Mouse (Mus musculus): ENCODE measurements around the gene Chrna9. TPM values are rescaled to one million over a fixed set of nuclear protein-coding genes. Genes with fewer than 3 reads are reported as not detected.
"Not testable (repeated sequence)": the region's sequence is repeated elsewhere in the genome, so short reads cannot be mapped to it uniquely, and the experiment has no call there.

Gene Chrna9
- total RNA-seq, 4 experiments from 2014 or later: not detected

DNA sequence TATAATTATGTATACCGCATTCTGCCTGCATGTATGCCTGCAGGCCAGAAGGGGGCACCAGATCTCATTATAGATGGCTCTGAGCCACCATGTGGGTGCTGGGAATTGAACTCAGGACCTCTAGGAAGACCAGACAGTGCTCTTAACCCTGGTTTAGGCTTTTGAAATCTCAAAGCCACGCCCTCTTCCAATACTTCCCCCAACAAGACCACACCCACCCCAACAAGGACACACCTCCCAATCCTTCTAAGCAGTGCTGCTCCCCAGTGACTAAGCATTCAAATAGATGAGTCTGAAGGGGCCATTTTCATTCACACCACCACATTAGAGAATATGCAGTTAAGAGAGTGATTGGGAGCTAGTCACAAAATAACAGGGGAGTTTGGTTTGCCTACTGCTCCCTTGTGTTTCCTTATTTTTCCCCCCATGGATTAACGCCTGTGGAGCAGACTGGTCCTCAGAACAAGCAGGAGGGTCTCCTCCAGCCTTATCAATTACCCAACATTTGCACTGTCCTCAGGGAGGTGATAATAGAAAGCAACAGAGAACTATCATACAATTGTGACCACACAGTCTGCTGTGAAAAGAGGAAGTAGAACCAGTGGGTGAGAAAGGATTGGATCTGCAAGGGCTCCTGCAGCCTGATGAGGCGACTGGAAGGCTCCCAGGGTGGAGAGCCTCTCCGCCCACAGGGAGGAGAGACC is 25.3 kb downstream of the Chrna9 start:
- no peak for DNase-seq

DNA sequence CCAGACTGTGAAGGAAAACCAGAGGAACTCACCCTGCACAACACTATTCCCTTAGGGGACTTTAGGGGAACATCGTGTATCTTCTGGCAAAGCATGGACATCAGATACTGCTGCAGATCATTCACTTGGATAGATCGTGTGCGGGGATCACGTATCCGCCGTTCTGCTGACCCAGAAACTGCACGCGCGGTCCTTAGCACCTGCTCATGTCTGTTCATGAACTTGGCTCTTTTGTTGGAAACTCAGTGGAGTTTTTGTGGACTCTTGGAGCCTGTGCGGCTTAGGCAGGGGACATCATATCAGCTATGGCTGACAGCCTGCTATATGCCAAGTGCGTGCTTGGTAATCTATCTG is 25.9 kb downstream of the Chrna9 start:
- DNase-seq: no peak

DNA sequence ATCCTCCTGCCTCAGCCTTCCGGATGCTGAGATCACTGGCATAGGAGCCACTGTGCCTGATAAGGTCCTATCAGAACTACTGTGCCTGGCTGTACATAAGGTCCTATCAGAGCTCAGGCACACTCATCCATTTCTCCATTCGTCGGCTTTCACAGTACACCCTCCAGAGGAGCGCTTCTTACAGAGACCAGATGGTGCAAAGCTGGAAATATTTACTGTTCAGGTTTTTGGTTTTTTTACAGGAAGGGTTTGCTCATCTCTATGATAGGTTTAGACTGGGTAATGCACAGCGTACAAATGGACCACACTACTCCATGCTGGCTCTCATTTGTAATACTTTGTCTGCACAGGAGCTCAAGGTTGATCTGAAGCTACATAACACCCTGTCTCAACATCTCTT is 28.6 kb downstream of the Chrna9 start:
- DNase-seq: no peak

DNA sequence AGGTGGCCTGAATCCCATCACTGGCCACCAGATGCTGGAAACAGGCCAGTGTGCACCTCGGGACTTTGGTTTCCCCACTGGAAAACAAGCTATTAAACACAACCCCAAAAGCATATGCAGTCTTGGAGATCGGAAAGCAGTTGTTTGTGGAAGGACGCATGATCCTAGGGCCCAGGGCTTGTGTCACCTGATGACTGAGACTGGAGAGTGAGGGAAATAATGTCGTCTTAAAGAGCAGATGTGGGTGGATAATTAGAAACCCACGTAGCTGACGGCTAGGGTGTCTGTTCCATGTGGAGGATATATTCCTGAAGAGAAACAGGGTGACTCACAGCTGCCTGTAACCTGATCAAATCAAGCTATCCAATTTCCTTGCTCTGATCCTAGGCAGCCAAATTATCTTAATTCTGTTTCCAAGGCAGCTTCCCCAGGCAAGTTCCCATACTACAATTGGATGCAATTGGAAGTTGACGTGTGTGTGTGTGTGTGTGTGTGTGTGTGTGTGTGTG is 31.1 kb downstream of the Chrna9 start:
- DNase-seq: no peak

DNA sequence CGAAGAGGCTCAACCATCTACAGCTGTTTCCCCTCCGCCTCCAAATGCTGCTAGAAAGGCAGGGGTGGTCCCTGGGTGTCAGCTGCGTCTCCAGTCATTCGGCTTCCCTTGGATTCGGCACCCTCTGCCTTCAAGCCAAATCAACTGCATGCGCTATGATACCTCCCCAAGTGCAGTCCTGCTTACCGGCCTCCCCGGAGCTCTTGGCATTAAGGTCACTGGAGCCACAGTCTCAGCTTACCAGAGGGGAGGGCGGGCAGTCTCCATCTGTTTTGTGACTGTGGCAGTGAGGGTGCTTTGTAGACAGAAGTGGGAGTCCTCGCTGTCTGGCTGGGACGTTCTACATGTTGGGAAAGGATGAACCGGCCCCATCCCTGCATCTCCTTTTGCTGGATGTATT is 32.4 kb downstream of the Chrna9 start:
- DNase-seq: no peak

DNA sequence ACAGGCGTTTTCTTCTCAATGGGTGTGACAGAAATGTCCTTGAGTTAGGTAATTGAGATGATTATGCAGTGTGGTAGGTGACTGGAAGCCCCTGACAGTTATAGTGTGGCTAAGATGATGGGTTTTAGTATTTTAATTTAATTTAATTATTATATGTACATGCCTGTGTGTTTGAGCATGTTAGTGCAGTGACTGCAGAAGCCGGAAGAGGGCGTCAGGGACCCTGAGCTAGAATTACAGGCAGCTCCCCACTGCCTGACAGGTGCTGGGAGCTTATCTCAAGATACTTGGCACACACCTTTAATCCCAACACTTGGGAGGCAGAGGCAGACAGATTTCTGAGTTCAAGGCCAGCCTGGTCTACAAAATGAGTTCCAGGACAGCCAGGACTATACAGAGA is 33.3 kb downstream of the Chrna9 start:
- DNase-seq: no peak

DNA sequence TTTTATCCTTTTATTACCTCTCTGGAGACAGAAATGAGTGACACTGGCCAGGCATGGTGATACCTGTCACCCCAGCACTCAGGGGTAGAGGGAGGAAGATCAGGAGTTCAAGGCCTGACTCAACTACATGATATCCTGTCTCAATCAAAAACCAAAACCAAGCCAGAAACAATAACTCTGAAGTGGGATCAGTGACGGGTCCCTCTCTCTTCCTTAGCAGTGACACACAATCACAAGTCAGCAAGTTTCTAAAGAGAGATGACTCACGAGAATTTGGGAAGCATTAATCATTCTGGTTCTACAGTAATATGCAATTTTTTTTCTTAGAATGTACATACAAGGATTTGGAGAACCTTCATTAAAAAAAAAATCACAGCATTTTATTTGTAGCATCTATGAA is 38.5 kb downstream of the Chrna9 start:
- no peak for DNase-seq

DNA sequence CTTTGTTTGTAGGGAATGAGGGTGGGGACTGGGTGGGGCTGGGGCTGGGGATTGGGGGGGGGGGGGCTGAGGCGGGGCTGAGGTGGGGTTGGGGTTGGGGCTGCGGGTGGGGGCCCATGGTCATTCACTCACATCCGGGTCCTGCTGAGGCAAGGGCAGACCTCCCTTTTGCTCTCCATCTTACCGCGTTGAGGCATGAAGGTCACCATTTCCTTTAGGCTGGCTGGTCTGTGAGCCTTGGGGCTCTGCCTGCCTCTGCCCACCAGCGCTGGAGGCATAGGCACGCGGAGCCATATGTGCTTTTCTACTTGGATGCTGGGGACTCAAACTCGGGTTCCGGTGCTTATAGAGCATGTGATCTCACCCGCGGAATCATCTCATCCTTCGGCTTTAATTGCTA is 41.0 kb downstream of the Chrna9 start:
- DNase-seq: no peak

DNA sequence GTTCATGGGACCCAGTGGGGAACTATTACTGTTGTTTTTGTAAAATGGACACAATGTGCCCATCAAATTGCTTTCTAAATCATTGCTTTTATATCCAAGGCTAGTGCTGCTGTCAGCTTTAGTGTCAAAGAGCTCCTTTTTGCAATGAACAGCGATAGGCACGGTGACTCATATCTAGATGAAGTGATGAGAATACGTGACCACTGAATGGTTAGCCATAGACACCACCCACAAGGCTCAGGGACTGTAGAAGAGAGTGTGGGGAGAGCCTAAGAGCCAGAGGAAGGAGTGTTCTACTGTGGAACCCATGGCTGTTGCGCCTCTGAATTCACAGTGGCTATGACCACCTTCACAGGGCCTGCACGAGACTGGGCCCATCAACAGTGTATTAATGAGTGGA is 51.7 kb downstream of the Chrna9 start:
- DNase-seq: no peak

DNA sequence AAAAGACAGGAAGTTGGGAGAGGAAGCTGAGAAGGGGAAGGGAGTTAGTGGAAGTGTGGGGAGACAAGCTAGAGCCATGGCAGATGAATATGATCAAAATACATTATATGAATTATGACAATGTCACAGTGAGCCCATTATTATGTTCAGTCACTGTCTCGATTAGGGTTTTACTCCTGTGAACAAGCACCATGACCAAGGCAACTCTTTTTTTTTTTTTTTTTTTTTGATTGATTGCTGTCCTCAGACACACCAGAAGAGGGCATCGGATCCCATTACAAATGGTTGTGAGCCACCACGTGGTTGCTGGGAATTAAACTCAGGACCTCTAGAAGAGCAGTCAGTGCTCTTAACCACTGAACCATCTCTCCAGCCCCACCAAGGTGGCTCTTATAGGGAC is 52.3 kb downstream of the Chrna9 start:
- DNase-seq: not testable (repeated sequence)

DNA sequence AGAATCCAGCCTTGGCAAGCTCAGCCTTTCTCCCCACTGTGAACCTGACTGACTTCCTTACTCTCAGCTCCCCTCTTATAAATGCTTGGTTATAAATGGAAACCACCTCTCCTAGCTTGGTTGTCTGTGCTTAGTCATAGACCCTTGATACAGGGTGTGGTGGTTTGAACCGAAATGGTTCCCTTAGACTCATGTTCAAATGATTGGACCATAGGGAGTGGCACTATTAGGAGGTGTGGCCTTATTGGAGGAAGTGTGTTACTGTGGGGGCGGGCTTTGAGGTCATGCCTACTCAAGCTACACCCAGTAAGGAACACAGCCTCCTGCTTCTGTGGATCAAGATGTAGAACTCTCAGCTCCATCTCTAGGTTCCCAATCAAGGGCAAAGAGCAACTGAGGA is 56.5 kb downstream of the Chrna9 start:
- no peak for DNase-seq

DNA sequence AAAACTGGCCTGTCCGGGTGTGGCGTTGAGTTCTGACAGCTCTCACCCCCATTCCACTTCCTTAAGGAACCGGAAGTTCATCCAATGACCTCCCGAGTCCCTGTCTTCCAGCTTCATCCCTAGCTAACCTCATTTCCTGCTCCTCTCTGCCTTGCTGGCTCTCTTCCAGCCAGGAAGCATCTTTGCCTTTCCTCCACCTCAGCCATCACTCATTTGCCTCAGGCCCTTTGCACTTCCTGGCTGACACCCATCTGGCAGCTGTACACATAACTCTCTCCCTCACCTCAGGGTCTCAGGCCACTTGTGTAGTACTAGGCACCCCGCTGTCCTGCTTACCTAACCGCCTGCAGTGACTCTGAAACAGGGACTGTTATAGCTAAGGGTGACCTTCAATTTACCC is 59.9 kb downstream of the Chrna9 start:
- peak; percentile 49 for DNase-seq

DNA sequence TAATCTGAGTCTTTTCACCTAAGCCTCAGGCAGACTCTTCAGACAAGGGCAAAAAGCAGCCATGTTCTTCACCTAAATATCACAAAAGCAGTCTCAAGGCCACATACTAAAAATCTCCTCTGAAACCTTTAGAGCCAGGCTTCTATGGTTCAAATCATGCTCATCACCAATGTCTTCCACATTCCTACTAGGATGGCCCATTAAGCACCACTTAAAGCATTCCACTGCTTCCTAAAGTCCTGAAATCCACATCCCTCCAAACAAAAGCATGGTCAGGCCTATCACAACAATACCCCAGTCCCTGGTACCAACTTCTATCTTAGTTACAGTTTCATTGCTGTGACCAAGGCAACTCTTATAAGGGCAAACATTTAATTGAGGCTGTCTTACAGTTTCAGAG is 63.1 kb downstream of the Chrna9 start:
- DNase-seq: no peak

DNA sequence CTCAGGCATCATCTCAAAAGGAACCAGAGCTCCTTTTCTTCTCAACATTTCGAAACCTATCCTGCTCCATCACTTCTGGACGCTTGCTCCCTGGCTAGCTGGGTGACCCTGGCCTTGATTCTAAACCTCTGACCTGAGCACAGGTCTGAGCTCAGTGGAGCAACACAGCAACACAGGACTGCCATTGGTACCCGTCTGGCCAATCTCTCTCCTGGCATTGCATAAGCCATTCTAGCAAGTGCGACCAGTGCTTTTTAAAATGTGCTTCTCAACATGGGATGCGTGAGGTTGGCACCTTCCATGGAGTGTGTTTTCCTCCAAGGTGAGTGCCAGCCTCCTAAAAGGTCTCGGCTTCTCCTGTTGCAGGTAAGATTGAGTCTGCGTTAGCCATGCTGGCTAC is 64.4 kb downstream of the Chrna9 start:
- no peak for DNase-seq

DNA sequence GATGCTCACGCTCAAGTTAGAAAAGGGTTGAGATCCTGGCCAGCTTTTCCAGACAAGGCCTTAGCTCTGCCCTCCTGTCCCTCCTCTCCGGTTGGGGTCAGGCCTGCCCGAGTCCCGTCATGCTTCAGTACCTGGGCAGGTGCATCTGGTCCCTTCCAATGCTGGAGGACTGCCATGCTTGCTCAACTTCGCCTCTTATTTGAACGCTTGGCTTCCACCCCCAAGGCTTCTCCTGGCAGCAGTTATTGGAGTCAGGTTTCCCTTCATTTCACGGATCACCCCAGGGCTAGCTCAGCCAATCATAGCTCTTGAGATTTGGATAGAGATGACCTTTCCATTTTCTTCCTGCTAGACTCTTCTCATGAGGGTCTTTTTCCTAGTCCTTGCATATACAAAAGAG is 65.4 kb downstream of the Chrna9 start:
- no peak for DNase-seq

DNA sequence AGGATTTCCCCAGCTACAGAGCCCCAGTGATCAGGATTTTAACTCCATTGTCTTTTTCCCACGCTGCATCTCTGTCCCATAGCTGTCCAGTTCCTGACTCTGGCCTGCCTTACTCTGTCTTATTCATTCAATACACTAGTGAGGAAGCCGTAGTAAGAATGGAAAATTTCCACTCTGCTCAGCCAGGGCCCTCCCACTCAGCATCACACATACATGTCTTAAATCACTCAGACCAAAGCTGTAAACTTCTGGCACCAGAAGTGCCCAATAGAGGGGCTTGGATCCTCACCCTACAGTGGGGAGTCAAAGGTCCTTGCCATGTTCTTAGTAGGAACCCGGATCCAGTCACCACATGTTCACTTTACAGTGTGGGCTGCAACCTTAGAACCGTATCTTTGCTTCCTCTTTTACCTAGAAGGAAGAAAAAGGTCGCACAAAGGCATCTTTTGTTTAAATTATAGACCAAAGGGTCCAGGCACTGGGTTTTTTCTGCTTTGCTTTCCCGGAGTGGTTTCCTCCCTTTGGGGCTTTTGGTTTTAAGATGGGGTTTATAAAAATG is 65.9 kb downstream of the Chrna9 start:
- DNase-seq: no peak

DNA sequence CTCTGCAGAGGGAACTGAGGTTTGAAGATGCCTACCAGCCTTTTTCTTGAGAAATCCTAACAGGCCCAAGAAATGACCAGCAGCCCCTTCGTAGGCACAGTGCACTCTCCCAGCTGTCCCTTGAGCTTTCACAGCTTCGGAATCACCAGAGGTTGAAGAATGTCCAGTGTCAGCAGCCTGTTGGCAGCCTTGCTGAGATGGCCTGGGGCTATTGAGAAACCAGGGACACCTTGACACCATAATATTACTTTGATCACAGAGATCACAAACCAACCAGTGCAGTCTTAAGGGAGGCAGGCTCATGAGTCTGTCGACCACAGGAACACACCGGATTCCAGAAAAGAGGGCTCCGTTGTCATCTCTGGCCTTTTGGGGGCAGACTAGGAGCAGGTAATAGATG is 66.5 kb downstream of the Chrna9 start:
- no peak for DNase-seq

DNA sequence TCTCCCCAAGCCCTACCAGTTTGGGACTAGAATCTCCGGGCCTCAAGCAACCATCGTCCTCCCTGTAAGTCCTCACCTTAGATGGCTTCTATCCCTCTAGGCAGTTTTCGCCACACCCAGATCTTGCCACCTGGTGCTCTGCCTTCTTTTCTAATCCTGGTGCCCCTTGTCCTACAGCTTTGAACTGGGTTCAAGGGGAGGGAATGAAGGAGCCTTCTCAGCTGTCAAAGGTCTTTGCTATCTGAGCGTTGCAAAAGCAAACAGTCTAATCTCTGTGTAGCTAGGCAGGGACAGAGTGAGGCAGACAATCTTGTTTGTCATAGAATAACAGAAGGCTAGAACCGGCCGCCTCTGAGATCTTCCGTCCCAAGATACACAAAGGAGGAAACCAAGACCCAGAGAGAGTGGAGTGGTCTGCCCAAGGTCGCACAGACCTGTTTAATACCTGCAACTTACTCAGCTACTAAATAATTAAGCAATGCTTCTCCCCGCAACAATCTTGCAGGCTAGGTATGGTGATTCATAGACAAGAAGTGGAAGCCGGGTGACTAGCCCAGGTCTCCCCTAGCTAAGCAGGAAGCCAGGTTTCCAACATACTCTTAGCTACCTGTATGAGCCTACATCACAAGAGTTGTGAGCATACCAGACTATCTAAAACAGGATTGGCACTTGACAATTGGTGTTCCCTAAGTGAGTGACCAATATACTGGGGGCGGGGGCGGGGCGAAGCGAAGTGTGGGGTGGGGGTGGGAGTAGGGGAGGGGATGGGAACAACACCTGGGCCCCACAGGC is 69.6 kb downstream of the Chrna9 start, which contains the start of gene 9130230L23Rik:
Gene 9130230L23Rik (minus strand): TSS at position 152 of the 792 bp plus-strand sequence.
- DNase-seq: no peak

DNA sequence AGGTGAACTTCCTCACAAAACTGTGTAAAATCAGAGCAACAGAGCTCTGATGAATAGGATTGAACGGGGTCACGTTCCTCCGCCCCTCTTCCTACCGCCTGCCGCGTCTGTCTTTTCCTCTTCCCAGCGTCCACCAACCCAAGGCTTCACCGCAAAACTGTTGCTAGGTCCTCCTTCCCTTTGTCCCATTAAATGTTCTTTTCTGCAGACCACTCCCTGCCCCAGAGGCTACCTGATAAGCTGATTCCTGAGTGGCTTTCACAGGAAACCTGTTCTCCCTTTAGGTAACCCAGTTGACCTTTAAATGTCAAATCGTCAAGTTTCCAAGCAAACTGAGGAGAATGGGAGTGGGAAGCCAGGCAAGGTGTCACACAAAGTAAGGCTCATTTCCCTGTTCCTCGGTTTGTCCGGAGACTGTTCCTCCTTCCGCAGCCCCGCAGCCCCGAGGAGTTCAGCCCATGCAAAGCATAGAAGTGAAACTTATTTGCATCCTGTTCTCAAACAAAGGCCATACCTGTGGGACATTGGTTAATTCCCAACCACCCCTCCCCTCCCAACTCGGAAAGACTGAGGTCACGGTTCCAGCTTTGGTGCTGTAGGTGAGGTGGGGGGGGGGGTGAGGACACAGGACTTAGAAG is 70.4 kb downstream of the Chrna9 start:
- no peak for DNase-seq

DNA sequence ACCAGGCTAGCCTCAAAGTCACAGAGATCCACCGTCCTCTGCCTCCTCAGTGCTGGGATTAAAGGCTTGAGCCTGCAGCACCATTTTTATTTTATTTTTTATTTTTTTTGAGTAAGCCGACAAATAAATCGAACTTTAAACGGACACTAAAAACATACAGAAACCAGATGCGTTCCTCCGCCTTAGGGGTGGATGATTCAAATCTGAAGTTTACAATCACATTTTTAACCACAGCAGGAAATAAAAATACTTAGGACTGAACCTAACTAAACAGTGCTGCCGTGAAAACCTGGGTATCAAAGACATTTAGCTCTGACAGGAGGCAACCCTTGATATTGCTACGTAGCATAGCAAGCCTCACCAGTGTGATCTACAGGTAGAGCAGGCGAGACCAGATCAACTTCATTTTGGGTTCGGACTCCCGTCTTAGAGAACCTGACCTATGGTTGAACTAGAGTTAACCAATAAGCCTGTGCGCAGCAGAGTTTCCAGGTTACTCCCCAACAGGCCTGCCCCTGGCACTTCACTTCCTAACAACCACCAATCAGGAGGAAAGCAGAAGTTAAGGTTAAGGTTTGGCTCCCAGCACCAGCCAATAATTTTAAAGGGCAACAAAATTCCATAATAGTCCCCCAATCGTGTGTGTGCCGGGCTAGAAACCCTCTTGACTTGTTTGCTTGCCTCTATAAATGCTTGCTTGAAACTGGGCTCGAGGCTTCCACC is 73.7 kb downstream of the Chrna9 start:
- no peak for DNase-seq

DNA sequence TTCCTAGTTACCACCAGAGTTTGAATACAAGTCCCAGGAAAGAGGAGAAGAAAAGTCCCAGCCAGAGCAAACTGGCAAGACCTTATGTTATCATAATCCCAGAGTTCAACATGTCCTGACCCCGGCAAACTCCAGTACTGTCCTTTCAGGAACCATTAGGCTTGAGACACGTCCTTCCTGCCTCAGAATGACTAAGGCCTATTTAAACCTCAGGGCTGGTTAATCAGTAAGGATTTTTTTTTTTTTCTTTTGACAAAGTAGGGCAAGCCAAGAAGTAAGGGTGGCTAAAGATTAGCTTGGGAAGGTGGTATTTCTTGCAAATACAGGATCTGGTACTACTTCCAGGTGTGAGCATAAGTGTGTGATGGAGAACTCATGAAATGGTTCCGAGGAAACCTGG is 79.3 kb downstream of the Chrna9 start:
- no peak for DNase-seq

DNA sequence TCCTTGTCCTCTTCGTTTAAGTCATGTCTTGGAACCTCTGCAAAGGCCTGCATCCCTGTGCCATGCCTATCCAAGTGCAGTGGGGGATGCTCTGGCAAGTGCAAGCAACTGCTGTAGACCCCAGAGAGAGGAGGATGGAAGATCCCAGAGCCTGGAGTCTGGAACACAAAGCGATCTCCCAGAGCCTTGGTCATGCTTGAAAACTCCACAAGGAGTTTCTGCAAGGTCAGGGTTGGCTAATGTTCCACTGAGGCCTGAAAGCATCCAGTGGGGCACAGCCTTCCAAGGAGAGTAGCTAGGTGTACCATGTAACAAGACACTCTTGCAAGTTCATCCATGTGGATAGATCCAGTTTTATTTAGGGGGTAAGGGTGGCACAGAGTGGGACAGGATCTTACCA is 79.7 kb downstream of the Chrna9 start:
- no peak for DNase-seq

All from adrenal gland, adult 8-10 months (tissue).